Comparison of ENCODE assay signal across 18 mouse cellular contexts in genomic region chr9:100898042-100898441, GRCm38 (mm10).
DNase-seq lines count a peak whose midpoint lies in the region; ATAC-seq and TF ChIP-seq lines count a peak whose summit lies in the region.
"Had no signal": no experiment of that assay in that cellular context is flagged by ENCODE, and none has a peak within 500 bp of the region (broad histone marks: within the 10 kb centered on the region; RNA-seq: fewer than 3 reads in every experiment).

No protein-coding gene starts in this region.

- H3K4me2 ChIP-seq in midbrain, postnatal 0 days (ENCODE audit: low read depth, low read length, poor library complexity, severe bottlenecking) = no peak overlapping the region
- no peak overlapping the region for H3K4me2 ChIP-seq in stomach, postnatal 0 days (replicated peaks; ENCODE audit: low read depth)
- H3K4me2 ChIP-seq: neural tube, embryonic 13.5 days had no signal

- H3K27me3 ChIP-seq in midbrain, postnatal 0 days (ENCODE audit: insufficient read depth, low read length) = no peaks in the 10 kb centered on the region
- no peaks in the 10 kb centered on the region for H3K27me3 ChIP-seq in midbrain, embryonic 10.5 days (ENCODE audit: low read depth, poor library complexity, severe bottlenecking)
- H3K27me3 ChIP-seq in stomach, postnatal 0 days (ENCODE audit: control insufficient read depth, insufficient read depth, low read length) = no peaks in the 10 kb centered on the region
- H3K27me3 ChIP-seq: neural tube, embryonic 13.5 days had no signal

- intact Hi-C loops in gastrocnemius, adult 2 months (cut with DNase I) = no loop called here
- intact Hi-C loops in gastrocnemius, postnatal 36 days (cut with DNase I) = no loop called here

- no peaks in the 10 kb centered on the region for H3K4me1 ChIP-seq in midbrain, postnatal 0 days (ENCODE audit: insufficient read depth, low read length)
- H3K4me1 ChIP-seq in midbrain, embryonic 10.5 days = no peaks in the 10 kb centered on the region
- H3K4me1 ChIP-seq in stomach, postnatal 0 days (replicated peaks; ENCODE audit: control insufficient read depth, insufficient read depth) = no peaks in the 10 kb centered on the region
- H3K4me1 ChIP-seq: neural tube, embryonic 13.5 days had no signal

- WGBS in midbrain, postnatal 0 days = 91% methylated on average over 4 of the region's 4 CpGs
- 92% methylated on average over 4 of the region's 4 CpGs for WGBS in midbrain, embryonic 10.5 days
- 78% methylated on average over 4 of the region's 4 CpGs for WGBS in stomach, postnatal 0 days

- no peak for DNase-seq in gastrocnemius, adult 2 months
- no peak for DNase-seq in gastrocnemius, postnatal 36 days
- DNase-seq in midbrain, postnatal 0 days (ENCODE audit: low spot score) = peak; percentile 14
- DNase-seq in midbrain, embryonic 10.5 days (ENCODE audit: low spot score) = no peak
- DNase-seq in cerebellum, adult 8-10 months = peak; percentile 12
- DNase-seq in stomach, postnatal 0 days (ENCODE audit: low spot score) = no peak
- DNase-seq in spleen, postnatal 36 days (ENCODE audit: low spot score in 2 of 2) = no peak
- no peak for DNase-seq in thymus, postnatal 25 days
- DNase-seq: embryo, embryonic 11 days; heart, postnatal 36 days; kidney, postnatal 25 days; lung, postnatal 4 days; midbrain, embryonic 14.5 days; right cerebral cortex, adult 18-20 months; thymus, adult 18-20 months had no signal

- peak; percentile 21 for TF ChIP-seq CTCF in gastrocnemius, adult 2 months (IDR thresholded peaks at IDR 0.05)
- peak; percentile 31; the same call in 1 of the 2 replicates for TF ChIP-seq CTCF in midbrain, postnatal 0 days (IDR thresholded peaks at IDR 0.05)
- TF ChIP-seq CTCF in stomach, postnatal 0 days (IDR thresholded peaks at IDR 0.05; ENCODE audit: low read depth) = peak; percentile 35

- no peak overlapping the region for H3K4me3 ChIP-seq in gastrocnemius, adult 2 months
- no peak overlapping the region for H3K4me3 ChIP-seq in midbrain, postnatal 0 days (ENCODE audit: low read depth, low read length)
- H3K4me3 ChIP-seq in midbrain, embryonic 10.5 days = no peak overlapping the region
- no peak overlapping the region for H3K4me3 ChIP-seq in stomach, postnatal 0 days (ENCODE audit: low read depth, low read length)
- H3K4me3 ChIP-seq: erythroblast, embryonic 14.5 days; neural tube, embryonic 13.5 days had no signal

- no peaks in the 10 kb centered on the region; the same call in 1 of the 2 replicates for H3K36me3 ChIP-seq in midbrain, postnatal 0 days (ENCODE audit: insufficient read depth, low read length)
- peaks cover 18% of the 10 kb centered on the region for H3K36me3 ChIP-seq in midbrain, embryonic 10.5 days
- no peaks in the 10 kb centered on the region for H3K36me3 ChIP-seq in stomach, postnatal 0 days (ENCODE audit: control insufficient read depth, insufficient read depth, low read length)
- H3K36me3 ChIP-seq: neural tube, embryonic 13.5 days had no signal

- no peak overlapping the region for H3K9ac ChIP-seq in midbrain, postnatal 0 days (replicated peaks; ENCODE audit: low read length, poor library complexity, severe bottlenecking)
- H3K9ac ChIP-seq in stomach, postnatal 0 days (ENCODE audit: low read length) = no peak overlapping the region
- H3K9ac ChIP-seq: neural tube, embryonic 13.5 days had no signal

- H3K9me3 ChIP-seq in midbrain, postnatal 0 days (ENCODE audit: low read length) = no peaks in the 10 kb centered on the region
- no peaks in the 10 kb centered on the region for H3K9me3 ChIP-seq in midbrain, embryonic 10.5 days (replicated peaks)
- H3K9me3 ChIP-seq in stomach, postnatal 0 days (ENCODE audit: control insufficient read depth, low read length) = no peaks in the 10 kb centered on the region
- H3K9me3 ChIP-seq: G1E; neural tube, embryonic 13.5 days had no signal

- H3K27ac ChIP-seq in gastrocnemius, adult 2 months = no peak overlapping the region
- H3K27ac ChIP-seq in midbrain, postnatal 0 days (ENCODE audit: low read depth, low read length) = no peak overlapping the region
- H3K27ac ChIP-seq in midbrain, embryonic 10.5 days (replicated peaks) = no peak overlapping the region
- no peak overlapping the region for H3K27ac ChIP-seq in stomach, postnatal 0 days (replicated peaks)
- H3K27ac ChIP-seq: neural tube, embryonic 13.5 days had no signal

- ATAC-seq in midbrain, postnatal 0 days (ENCODE audit: low FRiP score) = no peak
- ATAC-seq in stomach, postnatal 0 days (ENCODE audit: low FRiP score, low TSS enrichment) = no peak

- TF ChIP-seq EP300 in stomach, postnatal 0 days (optimal IDR thresholded peaks at IDR 0.05) = no peak

Comparison
In these comparisons a context has a peak if more than half of its experiments do, and no peak if none do; other contexts are left out.
1. DNase-seq: peak in midbrain, postnatal 0 days (single experiment) and cerebellum, adult 8-10 months (single experiment); none in gastrocnemius, adult 2 months (single experiment), gastrocnemius, postnatal 36 days (0 of 2), midbrain, embryonic 10.5 days (single experiment), stomach, postnatal 0 days (single experiment), spleen, postnatal 36 days (0 of 2) and thymus, postnatal 25 days (single experiment).
2. Peak in every context shown above with its lines, with median percentiles within 50 percentile points of each other: CTCF ChIP-seq.